Mouse (Mus musculus): ENCODE measurements around the gene Olfr1106. TPM values are rescaled to one million over a fixed set of nuclear protein-coding genes. Genes with fewer than 3 reads are reported as not detected.

Gene Olfr1106
- not detected in 2 replicates for polyA plus RNA-seq (2021; fragmentation: Nextera tagmentation)
- long read RNA-seq, experiment 1 = 0 reads
- long read RNA-seq, experiment 2 = 0 reads

GRCm38 (mm10) chr2:87052173-87052572 lies at the start of gene Olfr1106:
TSS of gene Olfr1106 (minus strand) at chr2:87052273.

GRCm38 (mm10) chr2:87095908-87096307 lies 43.8 kb upstream of the Olfr1106 start, which contains the start of gene Olfr1109:
TSS of gene Olfr1109 (minus strand) at chr2:87096008.

GRCm38 (mm10) chr2:87075717-87076116 lies 23.6 kb upstream of the Olfr1106 start, which contains the start of gene Olfr1107:
TSS of gene Olfr1107 (minus strand) at chr2:87075817.

DNA sequence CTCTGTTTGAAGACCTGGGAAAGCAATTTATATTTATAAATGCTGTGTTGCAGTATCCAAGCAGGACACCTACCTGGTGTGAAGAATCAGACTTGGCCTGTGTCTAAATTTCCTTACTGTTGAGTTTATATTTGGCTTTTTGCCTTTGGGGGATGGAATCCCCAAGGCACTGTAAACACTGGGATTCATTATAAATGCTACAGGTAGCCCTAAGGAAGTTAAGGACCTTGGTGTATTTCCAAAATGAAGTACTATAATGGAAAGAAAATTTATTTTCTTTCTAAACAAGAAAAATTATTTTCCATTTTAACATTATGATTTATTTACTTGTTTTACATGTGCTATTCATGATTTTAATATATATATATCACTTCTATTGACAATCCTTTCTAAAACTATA lies 15.6 kb downstream of the Olfr1106 start, which contains the start of gene Olfr1105:
Gene Olfr1105 (minus strand): TSS at position 101 of the 400 bp plus-strand sequence.

DNA sequence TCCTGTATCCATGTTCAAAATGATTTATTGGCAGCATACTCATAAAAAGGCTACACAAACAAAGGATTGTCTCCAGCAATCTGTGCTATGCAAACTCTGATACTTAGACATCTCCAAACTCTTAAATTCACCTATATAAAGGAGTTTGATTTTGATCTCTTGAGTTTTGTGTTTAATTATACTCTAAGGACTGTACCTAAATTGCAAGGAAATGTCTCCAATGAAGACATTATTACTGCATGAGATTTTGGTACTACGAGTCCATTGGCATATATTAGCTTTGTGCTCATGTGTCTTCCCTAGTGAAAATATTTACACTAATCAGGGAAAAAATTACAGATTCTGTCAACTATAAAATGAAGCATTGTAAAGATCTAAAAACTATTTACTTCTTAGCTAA lies 25.1 kb downstream of the Olfr1106 start, which contains the start of gene Olfr1104:
Gene Olfr1104 (minus strand): TSS at position 101 of the 400 bp plus-strand sequence.

GRCm38 (mm10) chr2:86998098-86998497 lies 54.0 kb downstream of the Olfr1106 start, which contains the start of gene Olfr1102:
TSS of gene Olfr1102 (plus strand) at chr2:86998398.

Other genes with a start within 250 kb of the Olfr1106 start
- not detected in 2 replicates for gene Olfr141, start 242.3 kb downstream of the Olfr1106 start, polyA plus RNA-seq (2021; fragmentation: Nextera tagmentation)
- not detected in 2 replicates for gene Olfr1094, start 227.6 kb downstream of the Olfr1106 start, polyA plus RNA-seq (2021; fragmentation: Nextera tagmentation)
- not detected in 2 replicates for gene Olfr1095, start 200.6 kb downstream of the Olfr1106 start, polyA plus RNA-seq (2021; fragmentation: Nextera tagmentation)
- gene Gm13723, start 177.5 kb downstream of the Olfr1106 start, polyA plus RNA-seq (2021; fragmentation: Nextera tagmentation) = not detected in 2 replicates
- gene Olfr1097, start 160.1 kb downstream of the Olfr1106 start, polyA plus RNA-seq (2021; fragmentation: Nextera tagmentation) = not detected in 2 replicates
- gene Olfr1098, start 127.7 kb downstream of the Olfr1106 start, polyA plus RNA-seq (2021; fragmentation: Nextera tagmentation) = not detected in 2 replicates
- gene Olfr1099, start 91.6 kb downstream of the Olfr1106 start, polyA plus RNA-seq (2021; fragmentation: Nextera tagmentation) = not detected in 2 replicates
- not detected in 2 replicates for gene Olfr1100, start 72.3 kb downstream of the Olfr1106 start, polyA plus RNA-seq (2021; fragmentation: Nextera tagmentation)
- gene Olfr1101, start 61.1 kb downstream of the Olfr1106 start, polyA plus RNA-seq (2021; fragmentation: Nextera tagmentation) = not detected in 2 replicates
- not detected in 2 replicates for gene Olfr1102, start 53.9 kb downstream of the Olfr1106 start, polyA plus RNA-seq (2021; fragmentation: Nextera tagmentation)
- not detected in 2 replicates for gene Olfr1104, start 25.2 kb downstream of the Olfr1106 start, polyA plus RNA-seq (2021; fragmentation: Nextera tagmentation)
- not detected in 2 replicates for gene Olfr1105, start 15.7 kb downstream of the Olfr1106 start, polyA plus RNA-seq (2021; fragmentation: Nextera tagmentation)
- gene Olfr1107, start 23.5 kb upstream of the Olfr1106 start, polyA plus RNA-seq (2021; fragmentation: Nextera tagmentation) = not detected in 2 replicates
- gene Olfr1109, start 43.7 kb upstream of the Olfr1106 start, polyA plus RNA-seq (2021; fragmentation: Nextera tagmentation) = not detected in 2 replicates
- gene Olfr259, start 62.3 kb upstream of the Olfr1106 start, polyA plus RNA-seq (2021; fragmentation: Nextera tagmentation) = not detected in 2 replicates
- not detected in 2 replicates for gene Olfr1110, start 88.0 kb upstream of the Olfr1106 start, polyA plus RNA-seq (2021; fragmentation: Nextera tagmentation)
- gene Olfr1111, start 100.4 kb upstream of the Olfr1106 start, polyA plus RNA-seq (2021; fragmentation: Nextera tagmentation) = not detected in 2 replicates
- not detected in 2 replicates for gene Olfr1112, start 135.5 kb upstream of the Olfr1106 start, polyA plus RNA-seq (2021; fragmentation: Nextera tagmentation)
- not detected in 2 replicates for gene Olfr1113, start 156.7 kb upstream of the Olfr1106 start, polyA plus RNA-seq (2021; fragmentation: Nextera tagmentation)
- gene Olfr1115, start 195.7 kb upstream of the Olfr1106 start, polyA plus RNA-seq (2021; fragmentation: Nextera tagmentation) = not detected in 2 replicates
- not detected in 2 replicates for gene Olfr1116, start 215.3 kb upstream of the Olfr1106 start, polyA plus RNA-seq (2021; fragmentation: Nextera tagmentation)

Measured in left cerebral cortex, adult 6 months (tissue).